Mouse (Mus musculus) midbrain, embryonic 16.5 days (tissue): ENCODE measurements around the gene Pdgfb. TPM values are rescaled to one million over a fixed set of nuclear protein-coding genes. Genes with fewer than 3 reads are reported as not detected.

Source experiments
- ATAC-seq: fragments of 200-750 bp; cut with Nextera tagmentation; 2 replicates; pipeline ENCODE4 v1.8.0; 2017; ENCODE audit warnings: moderate TSS enrichment
- H3K27ac ChIP-seq: fragments of 300-500 bp; sonication (generic); 2 replicates; pipeline ENCODE4 v1.5.1; 2014; ENCODE audit warnings: mild to moderate bottlenecking, low read length, mixed read lengths
- H3K27me3 ChIP-seq: fragments of 300-500 bp; sonication (generic); 2 replicates; pipeline ENCODE4 v1.6.1; 2014; ENCODE audit warnings: low read depth, low read length, mixed read lengths; ENCODE audit not compliant: control insufficient read depth, insufficient read depth
- H3K36me3 ChIP-seq: fragments of 300-500 bp; sonication (generic); 2 replicates; pipeline ENCODE4 v1.6.1; 2014; ENCODE audit warnings: mild to moderate bottlenecking, low read length, moderate library complexity, mixed read lengths; ENCODE audit not compliant: control insufficient read depth, insufficient read depth
- H3K4me1 ChIP-seq: fragments of 300-500 bp; sonication (generic); 2 replicates; pipeline ENCODE4 v1.6.1; 2014; ENCODE audit warnings: mild to moderate bottlenecking, low read length, mixed read lengths; ENCODE audit not compliant: control insufficient read depth, insufficient read depth
- H3K4me2 ChIP-seq: fragments of 300-500 bp; sonication (generic); 2 replicates; pipeline ENCODE4 v1.6.1; 2014; ENCODE audit warnings: mild to moderate bottlenecking, low read length, mixed read lengths
- H3K4me3 ChIP-seq: fragments of 300-500 bp; sonication (generic); 2 replicates; pipeline ENCODE4 v1.5.1; 2014; ENCODE audit warnings: low read depth, mild to moderate bottlenecking, low read length, moderate library complexity, mixed read lengths
- H3K9ac ChIP-seq: fragments of 300-500 bp; sonication (generic); 2 replicates; pipeline ENCODE4 v1.6.1; 2014; ENCODE audit warnings: low read depth, low read length, mixed read lengths
- H3K9me3 ChIP-seq: fragments of 300-500 bp; sonication (generic); replicated peaks from 2 replicates; pipeline ENCODE4 v1.6.1; 2014; ENCODE audit warnings: mild to moderate bottlenecking, low read length, mixed read lengths; ENCODE audit not compliant: control insufficient read depth, poor library complexity, severe bottlenecking
- WGBS: fragments of 180-500 bp; shearing (Covaris S2); extraction: QIAGEN DNeasy Blood & Tissue Kit; methylation state at CpG from one replicate; pipeline ENCODE4 v1.1.7; 2014; 5-methylcytosine and 5-hydroxymethylcytosine counted together
- polyA plus RNA-seq: library from polyadenylated mRNA; unstranded; fragments of >200 nt; fragmentation: Nextera tagmentation; extraction: Ambion mirVana; gene quantifications from 2 replicates; pipeline ENCODE4 v1.2.1, GENCODE M21; 2015

Gene Pdgfb
- polyA plus RNA-seq, 1 experiment from 2014 or later: 6.8 TPM

DNA sequence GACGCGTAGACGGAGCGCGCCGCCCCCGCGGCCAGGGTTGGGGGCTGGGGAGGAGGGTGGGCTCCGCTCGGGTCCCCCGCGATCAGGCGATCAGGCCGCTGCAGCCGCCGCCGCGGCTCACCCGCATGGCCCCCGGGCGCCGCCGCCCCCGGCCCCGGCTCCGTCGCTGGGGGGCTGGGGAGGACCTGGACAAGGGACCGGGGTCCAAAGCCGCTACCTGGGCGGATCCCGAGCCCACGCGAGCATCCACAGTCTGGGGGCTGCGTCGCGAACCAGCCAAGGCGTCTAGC is 801 bp downstream of the Pdgfb start:
- Histone ChIP-seq H3K27me3 (peaks cover 26% of the 10 kb centered on the region), H3K27ac (peak overlapping the region; percentile 18; the same call in 1 of the 2 replicates), H3K9me3 (no peaks in the 10 kb centered on the region), H3K36me3 (no peaks in the 10 kb centered on the region), H3K4me3 (peak overlapping the region; percentile 81), H3K4me1 (peaks cover 24% of the 10 kb centered on the region), H3K9ac (peak overlapping the region; percentile 95), H3K4me2 (peak overlapping the region; percentile 94)
- whole genome bisulfite sequencing: 0% methylated on average over 28 of the region's 37 CpGs
- ATAC-seq: no peak

DNA sequence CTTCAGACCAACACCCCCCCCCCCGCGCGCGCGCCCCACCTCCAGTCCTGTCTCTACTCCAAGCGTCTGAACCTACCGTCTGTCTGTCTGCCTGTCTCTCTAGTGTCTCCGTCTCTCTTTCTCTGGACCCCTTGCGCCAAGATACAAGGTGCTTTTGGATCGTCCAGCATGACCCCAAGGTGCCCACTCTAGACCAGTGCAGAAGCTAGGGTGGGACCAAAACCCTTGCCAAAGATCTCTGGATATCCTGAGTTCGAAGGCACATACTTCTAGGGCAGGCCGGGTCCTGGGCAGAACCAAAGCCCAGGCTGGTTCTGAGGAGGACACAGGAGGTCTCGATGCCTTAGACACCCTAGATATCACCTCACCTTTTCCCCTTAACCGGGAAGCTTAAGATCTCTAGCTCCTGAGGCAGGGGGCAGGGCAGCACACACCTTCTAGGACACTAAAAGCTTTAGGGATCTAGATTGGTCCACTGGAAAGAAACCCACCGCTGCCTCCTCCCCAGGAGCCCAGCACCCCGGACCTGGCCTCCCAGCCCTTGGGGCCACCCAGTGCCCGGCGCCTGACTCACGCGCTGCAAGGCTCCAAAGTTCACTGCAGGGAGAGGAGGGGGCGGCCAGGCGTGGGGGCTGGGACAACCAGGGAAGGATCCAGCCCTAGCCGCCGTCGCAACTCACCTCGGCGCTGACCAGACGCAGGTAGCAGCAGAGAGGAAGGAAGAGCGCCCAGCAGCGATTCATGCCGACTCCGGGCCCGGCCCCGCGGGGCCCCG is 1.3 kb downstream of the Pdgfb start:
- no peaks in the 10 kb centered on the region for H3K36me3 ChIP-seq
- no peak for ATAC-seq
- H3K27me3 ChIP-seq: peaks cover 26% of the 10 kb centered on the region
- no peaks in the 10 kb centered on the region for H3K9me3 ChIP-seq
- H3K4me1 ChIP-seq: peaks cover 24% of the 10 kb centered on the region
- H3K4me3 ChIP-seq: peak overlapping the region; percentile 81
- peak overlapping the region; percentile 95 for H3K9ac ChIP-seq
- peak overlapping the region; percentile 94 for H3K4me2 ChIP-seq
- peak overlapping the region; percentile 85 for H3K27ac ChIP-seq
- 2% methylated on average over 22 of the region's 36 CpGs for WGBS

DNA sequence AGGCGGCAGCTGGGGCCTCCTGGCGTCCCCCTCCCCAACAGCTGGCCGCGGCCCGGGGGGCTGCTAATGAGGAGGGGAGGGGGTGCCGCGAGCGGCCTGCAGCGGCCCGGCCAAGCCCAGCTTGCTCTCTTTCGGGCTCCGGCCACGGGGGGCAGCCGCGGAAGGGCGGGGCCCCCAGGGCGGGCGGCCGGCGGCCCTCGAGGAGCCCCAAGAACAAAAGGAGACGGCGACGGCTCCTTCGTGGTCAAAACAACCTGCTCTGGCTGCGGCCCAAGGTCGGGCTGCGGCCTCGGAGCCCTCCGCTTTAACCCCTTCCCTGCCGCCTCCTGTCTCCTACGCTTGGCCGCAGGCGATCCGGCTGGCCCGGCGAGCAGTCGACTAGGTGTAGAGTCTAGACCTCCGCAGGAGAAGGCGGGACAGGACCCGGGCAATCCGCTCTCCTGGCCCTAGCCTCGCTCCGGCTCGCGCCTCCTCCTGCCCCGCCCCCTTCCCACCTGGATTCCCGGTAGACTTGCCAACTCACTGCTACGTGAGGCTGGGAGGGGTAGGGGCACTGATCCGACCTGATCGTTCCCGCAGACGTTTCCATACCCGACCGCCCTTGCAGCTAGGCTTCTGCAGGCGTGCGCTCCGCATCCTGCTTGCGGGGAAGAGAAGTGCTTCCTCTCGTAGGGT is 2.1 kb downstream of the Pdgfb start:
- WGBS: under 1% methylated on average over 38 of the region's 60 CpGs

DNA sequence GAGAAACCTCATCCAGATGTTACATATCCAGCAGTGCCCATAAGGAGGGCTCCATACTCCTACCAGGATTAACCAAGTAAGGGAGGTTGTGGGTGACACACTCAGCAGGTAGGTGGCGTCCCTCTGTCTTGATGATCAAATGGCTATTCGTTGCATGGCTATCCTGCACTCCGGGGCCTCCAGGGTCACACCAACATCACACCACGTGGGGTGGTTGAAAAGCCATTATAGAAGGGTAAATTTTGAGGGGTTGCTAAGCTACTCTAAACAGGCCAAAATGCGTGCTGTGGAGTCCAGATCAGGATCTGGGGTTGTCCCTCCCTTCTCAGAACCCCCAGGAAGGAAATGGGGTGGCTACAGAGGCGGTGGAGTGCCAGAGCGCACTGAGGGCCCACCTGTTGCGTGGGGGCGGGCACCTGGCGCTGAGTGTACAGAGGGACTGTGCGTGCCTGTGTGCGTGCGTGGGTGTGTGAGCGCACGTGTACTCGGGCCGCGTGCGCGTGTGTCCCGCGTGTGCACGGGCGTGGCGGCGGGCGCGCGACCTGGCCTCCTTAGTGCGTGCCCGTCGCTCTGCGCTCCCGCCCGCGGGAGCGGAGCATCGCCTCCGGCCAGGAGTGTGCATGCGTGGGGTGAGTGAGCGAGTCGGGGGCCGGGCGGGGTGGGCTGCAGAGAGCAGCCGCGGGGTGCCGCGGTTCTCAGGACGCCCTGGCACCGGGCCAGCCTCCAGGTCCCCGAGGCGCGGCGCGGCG is 2.8 kb downstream of the Pdgfb start:
- H3K4me1 ChIP-seq: peaks cover 24% of the 10 kb centered on the region
- peak; percentile 75 for ATAC-seq

More for the DNA sequence above, 2.1 kb downstream of the Pdgfb start:
- Histone ChIP-seq H3K9ac (peak overlapping the region; percentile 95), H3K27ac (peak overlapping the region; percentile 85), H3K4me3 (peak overlapping the region; percentile 81), H3K4me2 (peak overlapping the region; percentile 94), H3K27me3 (peaks cover 26% of the 10 kb centered on the region), H3K36me3 (no peaks in the 10 kb centered on the region), H3K9me3 (no peaks in the 10 kb centered on the region), H3K4me1 (peaks cover 24% of the 10 kb centered on the region)
- peak; percentile 80 for ATAC-seq

DNA sequence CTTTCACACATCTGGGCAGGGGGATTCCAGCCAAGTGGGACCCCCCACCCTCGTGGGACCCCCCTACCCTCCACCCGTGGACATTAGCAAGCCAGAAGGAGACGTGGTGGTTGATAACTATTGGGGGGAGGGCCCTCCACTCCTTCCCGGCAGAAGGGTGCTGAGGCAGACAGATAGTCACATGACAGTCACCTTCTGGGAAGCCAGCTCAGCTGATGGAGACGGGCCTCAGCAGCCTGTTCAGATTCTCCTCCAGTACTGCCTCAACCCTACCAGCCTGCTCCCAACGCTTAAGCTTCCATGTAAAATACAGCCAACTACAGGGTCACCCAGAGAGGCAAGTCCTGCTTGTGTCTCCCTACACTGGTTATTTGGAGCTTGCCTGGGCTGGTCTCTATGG is 3.6 kb downstream of the Pdgfb start:
- H3K27me3 ChIP-seq: peaks cover 22% of the 10 kb centered on the region
- H3K27ac ChIP-seq: no peak overlapping the region
- H3K9ac ChIP-seq: no peak overlapping the region
- WGBS: 45% methylated on average over 6 of the region's 6 CpGs
- H3K9me3 ChIP-seq: no peaks in the 10 kb centered on the region
- peaks cover 24% of the 10 kb centered on the region for H3K4me1 ChIP-seq
- no peaks in the 10 kb centered on the region for H3K36me3 ChIP-seq
- peak overlapping the region; percentile 23; the same call in 1 of the 2 replicates for H3K4me2 ChIP-seq
- no peak overlapping the region for H3K4me3 ChIP-seq
- ATAC-seq: no peak

More for the DNA sequence above, 2.8 kb downstream of the Pdgfb start:
- H3K36me3 ChIP-seq: no peaks in the 10 kb centered on the region
- peak overlapping the region; percentile 94 for H3K4me2 ChIP-seq
- H3K27me3 ChIP-seq: peaks cover 26% of the 10 kb centered on the region
- peak overlapping the region; percentile 95 for H3K9ac ChIP-seq
- peak overlapping the region; percentile 81 for H3K4me3 ChIP-seq
- peak overlapping the region; percentile 85 for H3K27ac ChIP-seq
- H3K9me3 ChIP-seq: no peaks in the 10 kb centered on the region
- 1% methylated on average over 49 of the region's 56 CpGs for WGBS

DNA sequence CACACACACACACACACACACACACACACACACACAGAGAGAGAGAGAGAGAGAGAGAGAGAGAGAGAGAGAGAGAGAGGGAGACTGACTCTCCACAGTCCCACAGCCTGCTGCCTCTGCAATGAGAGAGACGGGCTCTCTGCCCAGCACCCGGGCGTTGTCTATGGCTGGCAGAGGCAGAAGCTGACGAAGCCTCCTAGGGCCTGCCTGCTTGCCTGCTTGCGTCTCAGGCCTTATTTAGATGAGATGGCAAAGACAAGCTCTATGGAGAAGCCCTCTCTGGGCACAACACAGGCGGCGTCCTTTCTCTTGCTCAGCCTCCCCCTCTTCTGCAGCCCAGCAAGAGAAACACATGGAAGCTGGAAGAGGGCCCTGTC is 4.6 kb downstream of the Pdgfb start:
- Histone ChIP-seq H3K9ac (no peak overlapping the region), H3K4me1 (peaks cover 24% of the 10 kb centered on the region), H3K4me2 (no peak overlapping the region), H3K27me3 (peaks cover 12% of the 10 kb centered on the region), H3K4me3 (no peak overlapping the region), H3K9me3 (no peaks in the 10 kb centered on the region), H3K27ac (no peak overlapping the region), H3K36me3 (no peaks in the 10 kb centered on the region)
- 38% methylated on average over 5 of the region's 7 CpGs for WGBS
- ATAC-seq: no peak

DNA sequence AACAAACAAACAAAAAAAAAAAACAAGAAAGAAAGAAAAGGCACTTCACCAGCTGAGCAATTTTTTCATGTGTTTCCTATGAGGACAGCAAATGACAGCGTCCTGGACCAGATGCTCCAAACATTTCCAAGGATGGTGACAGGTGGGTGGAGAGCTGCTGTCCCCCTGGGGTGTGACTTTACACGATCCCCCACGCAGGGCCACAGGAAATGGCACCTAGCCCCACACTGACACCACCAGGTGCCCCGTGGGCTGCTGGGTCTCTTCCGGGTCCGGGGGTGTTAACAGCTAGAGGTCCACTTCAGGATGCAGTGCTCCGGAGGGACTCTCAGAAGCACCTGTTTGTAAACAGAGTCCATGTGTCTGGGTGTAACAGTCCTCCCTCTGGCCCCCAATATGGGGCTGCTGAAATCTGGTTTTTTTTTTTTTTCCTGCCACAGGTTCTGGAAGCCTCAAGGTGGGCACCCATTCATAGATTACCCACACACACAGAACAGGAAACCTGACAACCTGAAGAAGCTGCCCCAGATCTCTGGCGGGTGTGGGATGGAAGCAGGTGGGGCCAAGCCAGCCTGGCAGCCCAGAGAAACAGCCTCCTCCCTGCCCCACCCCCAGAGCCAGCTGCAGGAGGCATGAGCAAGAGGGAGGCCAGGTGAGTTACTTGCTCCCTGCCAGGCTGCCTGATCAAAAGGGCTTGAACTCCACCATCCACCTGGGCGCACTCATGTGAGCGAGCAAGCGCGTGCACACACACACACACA is 5.2 kb downstream of the Pdgfb start:
- Histone ChIP-seq H3K4me3 (no peak overlapping the region), H3K9ac (no peak overlapping the region), H3K36me3 (no peaks in the 10 kb centered on the region), H3K27me3 (peaks cover 8% of the 10 kb centered on the region), H3K9me3 (no peaks in the 10 kb centered on the region), H3K27ac (no peak overlapping the region), H3K4me2 (no peak overlapping the region), H3K4me1 (peaks cover 20% of the 10 kb centered on the region)
- ATAC-seq: no peak
- 60% methylated on average over 12 of the region's 12 CpGs for whole genome bisulfite sequencing

DNA sequence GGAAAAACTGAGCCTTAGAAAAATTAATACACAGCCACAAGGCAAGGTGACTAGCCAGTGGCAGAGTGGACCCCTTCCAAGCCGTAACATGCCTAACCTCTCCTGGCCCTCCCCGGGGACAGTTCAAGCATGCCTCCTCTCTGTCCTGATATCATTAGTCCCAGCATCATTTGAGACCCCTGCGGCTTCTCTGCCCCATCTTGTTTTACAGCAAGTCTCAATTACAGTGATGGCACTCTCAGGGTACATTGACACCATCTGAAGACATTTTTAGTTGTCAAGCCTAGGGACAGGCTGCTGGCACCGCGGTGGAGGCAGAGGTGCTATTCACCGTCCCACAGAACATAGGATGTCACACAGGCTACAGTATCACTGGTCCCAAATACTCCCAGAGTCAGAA is 6.3 kb downstream of the Pdgfb start:
- H3K27me3 ChIP-seq: peaks cover 4% of the 10 kb centered on the region
- no peaks in the 10 kb centered on the region for H3K36me3 ChIP-seq
- 89% methylated on average over 6 of the region's 6 CpGs for WGBS
- H3K4me1 ChIP-seq: peaks cover 9% of the 10 kb centered on the region
- no peak overlapping the region for H3K4me3 ChIP-seq
- ATAC-seq: no peak
- H3K27ac ChIP-seq: no peak overlapping the region
- H3K9me3 ChIP-seq: no peaks in the 10 kb centered on the region
- H3K9ac ChIP-seq: no peak overlapping the region
- H3K4me2 ChIP-seq: no peak overlapping the region
